Mouse (Mus musculus) hindbrain, embryonic 12.5 days (tissue): ENCODE data around the gene Smg7. TPM values are rescaled to one million over a fixed set of nuclear protein-coding genes. Genes with fewer than 3 reads are reported as not detected.

ENCODE experiments used
- ATAC-seq: fragments of 200-750 bp; cut with Nextera tagmentation; 2 replicates; pipeline ENCODE4 v1.8.0; 2017; ENCODE audit warnings: moderate TSS enrichment; ENCODE audit not compliant: low FRiP score
- H3K27ac ChIP-seq: fragments of 300-500 bp; sonication (generic); 2 replicates; pipeline ENCODE4 v1.5.1; 2016; ENCODE audit warnings: mild to moderate bottlenecking
- H3K27me3 ChIP-seq: fragments of 300-500 bp; sonication (generic); 2 replicates; pipeline ENCODE4 v1.6.1; 2016; ENCODE audit warnings: mild to moderate bottlenecking
- H3K36me3 ChIP-seq: fragments of 300-500 bp; sonication (generic); 2 replicates; pipeline ENCODE4 v1.6.1; 2016; ENCODE audit warnings: mild to moderate bottlenecking
- H3K4me1 ChIP-seq: fragments of 300-500 bp; sonication (generic); 2 replicates; pipeline ENCODE4 v1.6.1; 2016
- H3K4me2 ChIP-seq: fragments of 300-500 bp; sonication (generic); replicated peaks from 2 replicates; pipeline ENCODE4 v1.6.1; 2016; ENCODE audit warnings: mild to moderate bottlenecking
- H3K4me3 ChIP-seq: fragments of 300-500 bp; sonication (generic); 2 replicates; pipeline ENCODE4 v1.5.1; 2016; ENCODE audit warnings: mild to moderate bottlenecking
- H3K9ac ChIP-seq: fragments of 300-500 bp; sonication (generic); 2 replicates; pipeline ENCODE4 v1.6.1; 2016; ENCODE audit warnings: mild to moderate bottlenecking, moderate library complexity
- H3K9me3 ChIP-seq: fragments of 300-500 bp; sonication (generic); replicated peaks from 2 replicates; pipeline ENCODE4 v1.6.1; 2016; ENCODE audit warnings: mild to moderate bottlenecking
- WGBS: fragments of 180-500 bp; shearing (Covaris S2); methylation state at CpG from one replicate; pipeline ENCODE4 v1.1.7; 2016; 5-methylcytosine and 5-hydroxymethylcytosine counted together
- polyA plus RNA-seq: library from polyadenylated mRNA; unstranded; fragments of >200 nt; fragmentation: Nextera tagmentation; extraction: Ambion mirVana; gene quantifications from 2 replicates; pipeline ENCODE4 v1.2.1, GENCODE M21; 2016

Gene Smg7
- polyA plus RNA-seq, 1 experiment from 2014 or later, result 40.8 TPM

DNA sequence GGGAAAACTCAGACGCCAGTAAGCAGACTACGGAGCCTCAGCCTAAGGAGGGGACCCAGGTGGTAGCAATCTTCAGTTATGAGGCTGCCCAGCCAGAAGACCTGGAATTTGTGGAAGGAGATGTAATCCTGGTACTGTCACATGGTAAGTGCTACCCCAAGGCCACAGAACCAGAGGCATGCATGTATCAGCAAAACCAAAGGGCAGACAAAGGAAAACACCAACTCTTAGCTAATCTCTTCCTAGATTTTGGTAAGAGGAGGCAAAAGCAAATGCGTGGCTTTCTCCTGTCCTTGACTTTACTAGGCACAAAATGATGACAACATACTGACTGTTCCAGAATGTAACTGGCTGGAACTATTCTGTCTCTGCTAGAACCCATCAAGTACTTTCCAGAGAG is 67.4 kb downstream of the Smg7 start:
- H3K4me3 ChIP-seq, result no peak overlapping the region
- 91% methylated on average over 3 of the region's 3 CpGs for WGBS
- H3K4me1 ChIP-seq, result no peaks in the 10 kb centered on the region
- no peaks in the 10 kb centered on the region for H3K27me3 ChIP-seq
- no peaks in the 10 kb centered on the region for H3K9me3 ChIP-seq
- H3K27ac ChIP-seq, result no peak overlapping the region
- no peak overlapping the region for H3K9ac ChIP-seq
- H3K4me2 ChIP-seq, result no peak overlapping the region
- H3K36me3 ChIP-seq, result peaks cover 35% of the 10 kb centered on the region
- no peak for ATAC-seq

- WGBS, result 87% methylated on average over 6 of the region's 6 CpGs
- no peaks in the 10 kb centered on the region for H3K27me3 ChIP-seq
- no peaks in the 10 kb centered on the region for H3K9me3 ChIP-seq
- H3K9ac ChIP-seq, result no peak overlapping the region
- H3K36me3 ChIP-seq, result peaks cover 12% of the 10 kb centered on the region; the same call in 1 of the 2 replicates
- H3K4me2 ChIP-seq, result no peak overlapping the region
- no peak for ATAC-seq
- no peak overlapping the region for H3K27ac ChIP-seq
- peaks cover 5% of the 10 kb centered on the region for H3K4me1 ChIP-seq
- no peak overlapping the region for H3K4me3 ChIP-seq
Observed at GRCm38 (mm10) chr1:152832316-152832715, 70.1 kb downstream of the Smg7 start.

DNA sequence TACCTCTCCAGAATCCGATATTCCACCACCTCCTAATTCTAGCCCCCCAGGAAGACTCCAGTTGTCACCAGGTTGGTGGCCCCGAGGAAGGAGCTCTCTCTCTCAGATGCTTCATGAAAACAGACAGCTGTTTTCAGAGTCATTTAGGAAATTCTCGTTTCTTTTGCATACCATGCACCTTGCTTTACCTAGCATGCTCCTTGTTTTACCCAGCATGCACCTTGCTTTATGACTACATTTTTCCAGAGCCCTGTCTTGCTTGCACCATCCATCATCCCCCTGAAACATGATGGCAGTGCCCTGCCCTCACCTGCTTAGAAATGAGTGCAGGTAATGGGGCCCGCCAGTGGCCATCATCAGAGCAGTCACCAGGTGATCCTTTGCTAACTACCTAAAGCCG is 70.8 kb downstream of the Smg7 start:
- ATAC-seq, result no peak
- WGBS, result 84% methylated on average over 5 of the region's 5 CpGs
- H3K9ac ChIP-seq, result no peak overlapping the region

DNA sequence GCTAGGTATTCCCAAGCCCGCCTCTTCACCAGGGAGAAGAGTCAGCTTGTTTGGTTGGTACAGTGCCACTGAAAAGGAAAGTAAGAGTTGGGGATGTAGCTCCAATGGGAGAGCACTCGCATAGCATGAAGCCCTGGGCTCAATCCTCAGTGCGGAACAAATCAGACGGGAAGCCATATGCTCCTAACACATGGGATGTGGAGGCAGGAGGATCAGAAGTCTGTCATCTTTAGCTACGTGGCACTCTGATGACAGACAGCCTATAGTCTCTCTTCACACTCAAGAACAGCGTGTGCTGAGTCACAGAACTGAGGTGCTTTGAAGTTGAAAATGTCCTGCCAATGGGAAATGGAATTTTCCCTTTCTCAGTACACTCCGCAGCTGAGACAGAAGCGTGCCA is 71.4 kb downstream of the Smg7 start:
- 0 out of 2 replicates have a peak, but pooled peaks have one; percentile 1 for ATAC-seq
- H3K4me3 ChIP-seq, result no peak overlapping the region
- H3K27me3 ChIP-seq, result no peaks in the 10 kb centered on the region
- no peak overlapping the region for H3K27ac ChIP-seq
- peaks cover 2% of the 10 kb centered on the region; the same call in 1 of the 2 replicates for H3K36me3 ChIP-seq
- 84% methylated on average over 8 of the region's 8 CpGs for WGBS
- H3K4me2 ChIP-seq, result no peak overlapping the region
- H3K4me1 ChIP-seq, result peaks cover 5% of the 10 kb centered on the region
- no peaks in the 10 kb centered on the region for H3K9me3 ChIP-seq
- no peak overlapping the region for H3K9ac ChIP-seq

More for the DNA sequence above, 70.8 kb downstream of the Smg7 start:
- Histone ChIP-seq H3K27ac (no peak overlapping the region), H3K4me3 (no peak overlapping the region), H3K27me3 (no peaks in the 10 kb centered on the region), H3K36me3 (peaks cover 7% of the 10 kb centered on the region; the same call in 1 of the 2 replicates), H3K4me2 (no peak overlapping the region), H3K4me1 (peaks cover 5% of the 10 kb centered on the region), H3K9me3 (no peaks in the 10 kb centered on the region)

DNA sequence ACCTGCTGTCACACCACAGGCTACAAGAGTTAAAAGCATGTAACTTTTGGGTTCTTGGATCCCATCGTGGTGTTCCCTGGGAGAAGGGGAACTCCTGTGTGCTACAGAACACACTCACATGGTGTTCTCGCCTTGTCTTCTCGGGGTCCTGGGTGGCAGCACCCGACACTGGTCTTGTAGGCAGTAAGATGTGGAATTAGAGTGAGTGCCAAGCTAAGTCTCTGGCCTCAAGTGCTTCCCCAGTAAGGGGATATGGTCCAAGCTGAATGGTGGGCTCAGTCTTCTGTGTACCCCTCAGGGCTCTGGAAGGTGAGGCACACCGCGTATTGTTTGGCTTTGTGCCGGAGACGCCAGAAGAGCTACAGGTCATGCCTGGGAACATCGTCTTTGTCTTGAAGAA is 72.4 kb downstream of the Smg7 start:
- no peak for ATAC-seq
- H3K27ac ChIP-seq, result no peak overlapping the region
- 96% methylated on average over 9 of the region's 9 CpGs for WGBS
- no peaks in the 10 kb centered on the region for H3K27me3 ChIP-seq
- no peak overlapping the region for H3K4me3 ChIP-seq
- H3K9ac ChIP-seq, result no peak overlapping the region
- peaks cover 5% of the 10 kb centered on the region for H3K4me1 ChIP-seq
- H3K4me2 ChIP-seq, result no peak overlapping the region
- no peaks in the 10 kb centered on the region for H3K36me3 ChIP-seq
- H3K9me3 ChIP-seq, result no peaks in the 10 kb centered on the region

- WGBS, result 74% methylated on average over 10 of the region's 10 CpGs
- Histone ChIP-seq H3K36me3 (no peaks in the 10 kb centered on the region), H3K27me3 (no peaks in the 10 kb centered on the region), H3K4me2 (no peak overlapping the region), H3K4me1 (peaks cover 5% of the 10 kb centered on the region), H3K27ac (no peak overlapping the region), H3K9ac (no peak overlapping the region), H3K4me3 (no peak overlapping the region), H3K9me3 (no peaks in the 10 kb centered on the region)
- no peak for ATAC-seq
Observed at GRCm38 (mm10) chr1:152828637-152829355, 73.7 kb downstream of the Smg7 start.

DNA sequence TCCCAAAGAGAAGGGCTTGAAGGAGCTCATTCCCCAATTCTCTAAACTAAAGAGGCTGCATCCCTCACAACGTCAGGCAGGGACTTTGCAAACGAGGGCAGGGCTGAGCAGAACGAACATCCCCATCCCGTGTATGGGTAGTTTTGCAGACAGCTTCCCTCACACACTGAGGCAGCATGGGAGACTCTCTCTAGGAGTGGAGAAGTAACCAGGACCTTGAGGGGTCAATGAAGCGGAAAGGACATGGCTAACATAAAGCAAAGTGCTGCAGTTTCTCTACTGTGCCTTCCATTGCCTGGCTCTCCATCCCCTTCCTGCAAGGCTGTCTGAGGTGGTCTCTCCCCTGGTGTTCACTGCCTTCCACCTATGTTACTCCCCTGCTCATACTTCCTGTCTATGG is 74.3 kb downstream of the Smg7 start:
- no peak overlapping the region for H3K4me3 ChIP-seq
- no peaks in the 10 kb centered on the region for H3K27me3 ChIP-seq
- H3K27ac ChIP-seq, result no peak overlapping the region
- H3K9ac ChIP-seq, result no peak overlapping the region
- no peak for ATAC-seq
- H3K36me3 ChIP-seq, result no peaks in the 10 kb centered on the region
- WGBS, result 81% methylated on average over 5 of the region's 5 CpGs
- H3K9me3 ChIP-seq, result no peaks in the 10 kb centered on the region
- no peak overlapping the region for H3K4me2 ChIP-seq
- H3K4me1 ChIP-seq, result peaks cover 5% of the 10 kb centered on the region

DNA sequence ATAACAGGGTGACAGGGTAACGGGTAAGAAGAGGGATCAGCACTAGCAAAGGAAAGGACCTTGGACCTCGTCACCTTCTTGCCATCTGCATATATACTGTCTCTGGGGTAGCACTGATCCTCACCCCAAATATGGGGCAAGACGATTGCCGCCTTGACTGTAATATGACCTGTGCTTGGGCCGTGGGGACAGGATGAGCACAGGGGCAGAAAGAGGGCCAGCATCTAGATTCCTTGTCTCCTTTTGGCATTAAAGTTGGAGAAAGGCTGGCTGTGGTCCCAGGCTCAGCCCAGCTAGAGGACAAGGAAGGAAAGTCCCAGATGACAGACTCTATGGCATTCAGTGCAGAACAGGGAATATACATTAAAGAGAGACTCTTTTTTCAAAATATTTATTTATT is 76.0 kb downstream of the Smg7 start:
- H3K4me1 ChIP-seq, result peaks cover 5% of the 10 kb centered on the region
- no peaks in the 10 kb centered on the region for H3K36me3 ChIP-seq
- H3K27me3 ChIP-seq, result no peaks in the 10 kb centered on the region
- H3K4me2 ChIP-seq, result no peak overlapping the region
- no peak overlapping the region for H3K9ac ChIP-seq
- 77% methylated on average over 5 of the region's 5 CpGs for WGBS
- H3K27ac ChIP-seq, result no peak overlapping the region
- H3K9me3 ChIP-seq, result no peaks in the 10 kb centered on the region
- ATAC-seq, result no peak
- no peak overlapping the region for H3K4me3 ChIP-seq

GRCm38 (mm10) chr1:152824206-152824605 is 78.2 kb downstream of the Smg7 start:
- peaks cover 5% of the 10 kb centered on the region for H3K4me1 ChIP-seq
- no peak overlapping the region for H3K9ac ChIP-seq
- WGBS, result 65% methylated on average over 9 of the region's 9 CpGs
- ATAC-seq, result no peak
- H3K27ac ChIP-seq, result no peak overlapping the region
- H3K27me3 ChIP-seq, result no peaks in the 10 kb centered on the region
- H3K36me3 ChIP-seq, result no peaks in the 10 kb centered on the region
- no peak overlapping the region for H3K4me3 ChIP-seq
- no peaks in the 10 kb centered on the region for H3K9me3 ChIP-seq
- no peak overlapping the region for H3K4me2 ChIP-seq

DNA sequence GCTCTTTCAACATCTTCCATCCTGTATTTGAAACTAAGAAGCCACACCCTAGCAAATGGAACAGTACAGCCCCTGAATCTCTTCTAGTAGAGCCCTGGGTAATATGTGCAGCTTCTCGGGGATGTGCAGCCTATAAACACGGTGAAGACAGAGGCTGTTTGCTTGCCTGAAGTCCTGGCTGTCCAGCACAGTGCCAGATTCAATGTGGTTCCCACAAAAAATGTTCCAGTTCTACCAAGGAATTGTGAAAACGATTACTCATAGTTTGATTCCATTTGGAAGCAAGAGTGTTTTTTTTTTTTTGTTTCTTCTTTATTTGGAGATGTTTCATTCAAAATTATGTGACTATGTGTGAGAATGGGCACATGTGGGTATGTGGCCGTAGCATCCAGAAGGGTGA is 80.7 kb downstream of the Smg7 start:
- peaks cover 15% of the 10 kb centered on the region for H3K4me1 ChIP-seq
- no peaks in the 10 kb centered on the region for H3K36me3 ChIP-seq
- no peak overlapping the region for H3K4me3 ChIP-seq
- no peaks in the 10 kb centered on the region for H3K9me3 ChIP-seq
- ATAC-seq, result no peak
- no peaks in the 10 kb centered on the region for H3K27me3 ChIP-seq
- H3K9ac ChIP-seq, result no peak overlapping the region
- H3K27ac ChIP-seq, result no peak overlapping the region
- WGBS, result 88% methylated on average over 4 of the region's 4 CpGs
- H3K4me2 ChIP-seq, result no peak overlapping the region

DNA sequence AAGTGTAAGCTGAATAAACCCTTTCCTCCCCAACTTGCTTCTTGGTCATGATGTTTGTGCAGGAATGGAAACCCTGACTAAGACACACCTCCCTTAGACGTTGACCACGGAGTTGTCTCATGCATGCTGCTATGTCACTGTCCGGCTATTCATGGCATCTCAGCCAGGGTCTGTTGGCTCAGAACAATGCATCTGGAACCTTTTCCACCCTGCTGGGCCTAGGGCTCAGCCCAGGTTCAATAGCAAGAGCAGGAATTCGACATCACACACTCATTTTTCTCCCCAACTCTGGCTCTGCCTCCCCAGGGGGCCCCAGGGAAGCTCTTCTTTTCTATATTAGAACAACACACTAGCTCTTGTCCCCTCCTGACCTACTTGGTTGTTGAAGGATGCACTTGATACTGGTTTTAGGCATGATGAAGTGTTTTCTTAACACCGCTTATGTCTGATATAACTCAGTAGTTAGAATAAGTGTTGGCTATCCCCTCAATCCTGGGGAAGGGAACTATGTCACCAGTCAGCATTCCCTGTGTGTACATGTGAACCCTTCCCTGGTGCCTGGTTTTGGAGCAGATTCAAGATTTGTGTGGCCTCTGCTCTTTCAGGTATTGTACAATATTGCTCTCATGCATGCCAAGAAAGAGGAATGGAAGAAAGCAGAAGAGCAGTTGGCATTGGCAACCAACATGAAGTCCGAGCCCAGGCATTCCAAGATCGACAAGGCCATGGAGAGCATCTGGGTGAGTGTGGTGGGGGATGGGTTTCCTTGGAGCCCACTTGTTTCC is 81.3 kb downstream of the Smg7 start:
- Histone ChIP-seq H3K27ac (no peak overlapping the region), H3K4me1 (peaks cover 21% of the 10 kb centered on the region), H3K9me3 (no peaks in the 10 kb centered on the region), H3K9ac (no peak overlapping the region), H3K27me3 (no peaks in the 10 kb centered on the region), H3K36me3 (no peaks in the 10 kb centered on the region), H3K4me2 (no peak overlapping the region), H3K4me3 (no peak overlapping the region)
- 76% methylated on average over 7 of the region's 7 CpGs for WGBS
- ATAC-seq, result no peak

DNA sequence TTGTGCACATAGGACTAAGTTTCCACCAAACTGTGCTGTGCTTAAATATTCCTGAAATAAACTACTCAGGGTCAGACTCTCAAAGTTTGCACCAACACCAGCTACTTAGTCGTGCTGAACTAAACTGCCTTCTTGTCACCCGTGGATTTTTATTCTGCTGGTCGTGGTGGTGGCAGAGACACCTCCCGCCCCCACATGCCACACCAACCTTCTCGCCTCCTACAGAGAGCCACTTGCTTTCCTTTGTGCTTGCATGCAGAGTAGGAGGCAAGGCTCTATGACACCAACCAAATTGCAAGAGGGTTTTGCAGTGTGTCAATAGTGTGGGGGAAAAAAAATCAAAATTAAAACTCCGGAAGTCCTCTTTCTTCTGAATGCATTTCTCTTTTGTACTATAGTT is 82.9 kb downstream of the Smg7 start:
- no peak overlapping the region for H3K27ac ChIP-seq
- H3K9me3 ChIP-seq, result no peaks in the 10 kb centered on the region
- H3K36me3 ChIP-seq, result no peaks in the 10 kb centered on the region
- H3K4me3 ChIP-seq, result no peak overlapping the region
- H3K9ac ChIP-seq, result no peak overlapping the region
- peaks cover 36% of the 10 kb centered on the region for H3K4me1 ChIP-seq
- no peak overlapping the region for H3K4me2 ChIP-seq
- no peaks in the 10 kb centered on the region for H3K27me3 ChIP-seq
- whole genome bisulfite sequencing, result 76% methylated on average over 6 of the region's 6 CpGs
- no peak for ATAC-seq

DNA sequence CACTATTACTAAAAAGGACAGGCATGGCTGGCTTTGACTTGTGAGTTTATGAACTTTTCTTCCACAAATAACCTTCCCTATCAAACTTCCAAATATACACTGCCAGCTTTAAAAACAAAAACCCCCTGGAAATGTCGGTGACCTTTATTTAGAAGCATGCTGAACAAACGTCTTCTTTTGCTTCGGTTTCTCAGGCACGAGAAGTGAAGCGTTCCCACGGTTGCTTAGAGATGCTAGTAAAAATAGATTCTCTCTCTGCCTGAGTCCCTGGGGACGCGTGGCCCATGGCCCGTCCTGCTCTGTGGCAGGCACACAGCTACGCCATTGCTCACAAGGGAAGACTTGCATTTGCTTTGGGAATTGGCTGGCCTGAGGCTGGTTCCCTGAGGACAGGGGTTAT is 84.7 kb downstream of the Smg7 start:
- Histone ChIP-seq H3K4me3 (no peak overlapping the region), H3K4me2 (no peak overlapping the region), H3K36me3 (no peaks in the 10 kb centered on the region), H3K9me3 (no peaks in the 10 kb centered on the region), H3K9ac (no peak overlapping the region), H3K4me1 (peaks cover 36% of the 10 kb centered on the region), H3K27me3 (no peaks in the 10 kb centered on the region), H3K27ac (peak overlapping the region; percentile 70)
- peak; percentile 24; the same call in 1 of the 2 replicates for ATAC-seq
- 17% methylated on average over 10 of the region's 10 CpGs for WGBS
